Mouse (Mus musculus) CH12.LX (cell line): Measurements from ENCODE around the gene Fgd6. TPM values are rescaled to one million over a fixed set of nuclear protein-coding genes. Genes with fewer than 3 reads are reported as not detected.

Experiments
- DNase-seq: peaks from one replicate; pipeline ENCODE4 v3.0.0-alpha.2; 2013; ENCODE audit errors: extremely low read depth
- H3K27ac ChIP-seq: 2 replicates; pipeline ENCODE4 v1.5.1; 2012; ENCODE audit warnings: low read depth, mild to moderate bottlenecking, control low read depth, moderate library complexity; ENCODE audit not compliant: insufficient read depth
- H3K27me3 ChIP-seq: replicated peaks from 2 replicates; pipeline ENCODE3; 2012; ENCODE audit warnings: inconsistent platforms
- H3K36me3 ChIP-seq, 2 experiments: replicated peaks in 1 of 2; 2 replicates each; pipeline versions ENCODE3 to v1.6.1; 2012; ENCODE audit warnings: inconsistent platforms in 1 of 2, low read length in 1 of 2, mild to moderate bottlenecking in 1 of 2, mixed read lengths in 1 of 2, moderate library complexity in 1 of 2; ENCODE audit not compliant: control insufficient read depth in 1 of 2, insufficient read depth in 1 of 2
- H3K4me1 ChIP-seq, 2 experiments: 2 replicates each; pipeline ENCODE4 v1.6.1; 2012; ENCODE audit warnings: inconsistent platforms in 1 of 2, moderate library complexity in 1 of 2; ENCODE audit not compliant: insufficient read depth in 2 of 2, control insufficient read depth in 1 of 2
- H3K4me2 ChIP-seq: 2 replicates; pipeline ENCODE4 v1.6.1; 2012; ENCODE audit warnings: low read depth, mild to moderate bottlenecking, control low read depth; ENCODE audit not compliant: poor library complexity, insufficient read depth, severe bottlenecking
- H3K4me3 ChIP-seq, 3 experiments: fragments of 150-350 bp in 1 of 3; sonication (generic) in 1 of 3; replicated peaks in 1 of 3; 2 replicates each; pipeline versions ENCODE3 to v1.5.1; 2011 to 2012; ENCODE audit warnings: low read depth in 2 of 3, low read length in 2 of 3, mild to moderate bottlenecking in 2 of 3, moderate library complexity in 2 of 3, control low read depth in 1 of 3, improper control_type of control experiment in 1 of 3, inconsistent platforms in 1 of 3, mixed read lengths in 1 of 3; ENCODE audit not compliant: poor library complexity in 1 of 3
- H3K79me2 ChIP-seq: replicated peaks from 2 replicates; pipeline ENCODE4 v1.6.1; 2012; ENCODE audit warnings: mild to moderate bottlenecking, moderate library complexity; ENCODE audit not compliant: control insufficient read depth, poor library complexity, insufficient read depth, severe bottlenecking; ENCODE audit errors: extremely low read depth
- H3K9ac ChIP-seq: 2 replicates; pipeline ENCODE4 v1.6.1; 2012; ENCODE audit warnings: low read depth, mild to moderate bottlenecking, control low read depth, moderate library complexity; ENCODE audit not compliant: insufficient read depth
- H3K9me3 ChIP-seq: replicated peaks from 2 replicates; pipeline ENCODE3; 2012; ENCODE audit warnings: low read length, inconsistent platforms, mixed read lengths
- BHLHE40 ChIP-seq: IDR thresholded peaks from 2 replicates; pipeline ENCODE4 v1.6.1; 2011; ENCODE audit warnings: mild to moderate bottlenecking, low read depth, low read length, improper control_type of control experiment
- CHD1 ChIP-seq: IDR thresholded peaks from 2 replicates; pipeline ENCODE4 v1.6.1; 2012; ENCODE audit warnings: low read depth, low read length, improper control_type of control experiment, inconsistent platforms
- CHD2 ChIP-seq: IDR thresholded peaks from 2 replicates; pipeline ENCODE4 v1.6.1; 2011; ENCODE audit warnings: low read length, improper control_type of control experiment
- CTCF ChIP-seq, 2 experiments: IDR thresholded peaks in 1 of 2; conservative IDR thresholded peaks in 1 of 2; 2 replicates each; pipeline ENCODE4 v1.5.1; 2011 to 2012; ENCODE audit warnings: low read depth in 2 of 2, low read length in 2 of 2, improper control_type of control experiment in 1 of 2, inconsistent platforms in 1 of 2, mild to moderate bottlenecking in 1 of 2, moderate library complexity in 1 of 2
- E2F4 ChIP-seq: IDR thresholded peaks from 2 replicates; pipeline ENCODE4 v1.6.1; 2011; ENCODE audit warnings: low read depth, low read length, improper control_type of control experiment; ENCODE audit not compliant: insufficient replicate concordance
- ELF1 ChIP-seq: IDR thresholded peaks from 2 replicates; pipeline ENCODE4 v1.6.1; 2014; ENCODE audit warnings: low read depth, mild to moderate bottlenecking, inconsistent platforms, low read length, improper control_type of control experiment
- EP300 ChIP-seq: IDR thresholded peaks from 2 replicates; pipeline ENCODE4 v1.6.1; 2011; ENCODE audit warnings: low read length, improper control_type of control experiment
- ETS1 ChIP-seq: conservative IDR thresholded peaks from 2 replicates; pipeline ENCODE4 v1.6.1; 2012; ENCODE audit warnings: low read depth, mild to moderate bottlenecking, inconsistent platforms, low read length, improper control_type of control experiment, moderate library complexity
- IRF4 ChIP-seq: IDR thresholded peaks from 2 replicates; pipeline ENCODE4 v1.6.1; 2014; ENCODE audit warnings: low read depth, mild to moderate bottlenecking, inconsistent platforms, low read length, improper control_type of control experiment
- JUN ChIP-seq: IDR thresholded peaks from 2 replicates; pipeline ENCODE4 v1.6.1; 2011; ENCODE audit warnings: low read depth, mild to moderate bottlenecking, low read length, improper control_type of control experiment, moderate library complexity; ENCODE audit not compliant: insufficient read depth
- JUND ChIP-seq: conservative IDR thresholded peaks from 2 replicates; pipeline ENCODE4 v1.6.1; 2011; ENCODE audit warnings: low read depth, low read length, improper control_type of control experiment
- KAT2A ChIP-seq: IDR thresholded peaks from 2 replicates; pipeline ENCODE4 v1.6.1; 2012; ENCODE audit warnings: low read length, improper control_type of control experiment, inconsistent platforms; ENCODE audit not compliant: insufficient replicate concordance
- MAX ChIP-seq: IDR thresholded peaks from 2 replicates; pipeline ENCODE4 v1.6.1; 2011; ENCODE audit warnings: low read length, improper control_type of control experiment
- MAZ ChIP-seq: IDR thresholded peaks from 2 replicates; pipeline ENCODE4 v1.6.1; 2012; ENCODE audit warnings: low read depth, mild to moderate bottlenecking, inconsistent platforms, low read length, improper control_type of control experiment, moderate library complexity
- MEF2A ChIP-seq: IDR thresholded peaks from 2 replicates; pipeline ENCODE4 v1.6.1; 2014; ENCODE audit warnings: low read depth, mild to moderate bottlenecking, inconsistent platforms, low read length, improper control_type of control experiment, borderline replicate concordance
- MXI1 ChIP-seq: IDR thresholded peaks from 2 replicates; pipeline ENCODE4 v1.6.1; 2011; ENCODE audit warnings: mild to moderate bottlenecking, low read depth, low read length, improper control_type of control experiment
- NELFE ChIP-seq: IDR thresholded peaks from 2 replicates; pipeline ENCODE4 v1.6.1; 2011; ENCODE audit warnings: low read depth, low read length, improper control_type of control experiment
- POLR2AphosphoS2 ChIP-seq: IDR thresholded peaks from 2 replicates; pipeline ENCODE4 v1.6.1; 2011; ENCODE audit warnings: low read depth, low read length, improper control_type of control experiment
- SIN3A ChIP-seq: IDR thresholded peaks from 2 replicates; pipeline ENCODE4 v1.6.1; 2012; ENCODE audit warnings: low read length, improper control_type of control experiment, inconsistent platforms
- TBP ChIP-seq: conservative IDR thresholded peaks from 2 replicates; pipeline ENCODE4 v1.6.1; 2011; ENCODE audit warnings: low read depth, low read length, improper control_type of control experiment
- TCF12 ChIP-seq: IDR thresholded peaks from 2 replicates; pipeline ENCODE4 v1.6.1; 2014; ENCODE audit warnings: low read depth, mild to moderate bottlenecking, inconsistent platforms, low read length, improper control_type of control experiment
- UBTF ChIP-seq: IDR thresholded peaks from 2 replicates; pipeline ENCODE4 v1.6.1; 2012; ENCODE audit warnings: low read depth, mild to moderate bottlenecking, inconsistent platforms, low read length, improper control_type of control experiment, moderate library complexity
- USF1 ChIP-seq: IDR thresholded peaks from 2 replicates; pipeline ENCODE4 v1.6.1; 2014; ENCODE audit warnings: low read depth, mild to moderate bottlenecking, inconsistent platforms, low read length, improper control_type of control experiment
- ZC3H11A ChIP-seq: IDR thresholded peaks from 2 replicates; pipeline ENCODE4 v1.6.1; 2012; ENCODE audit warnings: low read depth, mild to moderate bottlenecking, inconsistent platforms, low read length, improper control_type of control experiment
- ZKSCAN1 ChIP-seq: IDR thresholded peaks from 2 replicates; pipeline ENCODE4 v1.6.1; 2012; ENCODE audit warnings: low read depth, inconsistent platforms, low read length, improper control_type of control experiment, borderline replicate concordance
- ZMIZ1 ChIP-seq: IDR thresholded peaks from 2 replicates; pipeline ENCODE4 v1.6.1; 2012; ENCODE audit warnings: low read depth, mild to moderate bottlenecking, inconsistent platforms, low read length, improper control_type of control experiment
- ZNF384 ChIP-seq: IDR thresholded peaks from 2 replicates; pipeline ENCODE4 v1.6.1; 2012; ENCODE audit warnings: low read depth, low read length, improper control_type of control experiment, inconsistent platforms
- dilution Hi-C: fragments of 300-500 bp; cut with MboI; formaldehyde crosslinking; loops from 2 replicates; pipeline ENCODE4 v1.14.3; 2020; ENCODE audit warnings: low sequenced_read_pairs; ENCODE audit not compliant: extremely low pct_unique_long_range_greater_than_20kb, extremely low pct_ligation_motif_present
- in situ Hi-C: fragments of 300-500 bp; cut with MboI; formaldehyde crosslinking; loops from 3 replicates; pipeline ENCODE4 v1.14.3; 2019; ENCODE audit warnings: low sequenced_read_pairs, low pct_ligation_motif_present, low pct_unique_long_range_greater_than_20kb, mixed read lengths
- polyA plus RNA-seq: library from polyadenylated mRNA; unstranded; fragments of >175 nt; gene quantifications from 2 replicates; pipeline ENCODE4 v1.2.1, GENCODE M21; 2012; ENCODE audit warnings: low read depth; ENCODE audit not compliant: insufficient read length
- total RNA-seq, 2 experiments: library from RNA; depleted of rRNA; stranded (reverse); fragments of 300-350 nt in 1 of 2; fragments of >200 nt in 1 of 2; gene quantifications; 2 replicates each; pipeline ENCODE4 v1.2.3; 2012 to 2014

The Fgd6 gene
- total and polyA plus RNA-seq, 3 experiments = 3.3 to 7.2 (median 5.0) TPM

DNA sequence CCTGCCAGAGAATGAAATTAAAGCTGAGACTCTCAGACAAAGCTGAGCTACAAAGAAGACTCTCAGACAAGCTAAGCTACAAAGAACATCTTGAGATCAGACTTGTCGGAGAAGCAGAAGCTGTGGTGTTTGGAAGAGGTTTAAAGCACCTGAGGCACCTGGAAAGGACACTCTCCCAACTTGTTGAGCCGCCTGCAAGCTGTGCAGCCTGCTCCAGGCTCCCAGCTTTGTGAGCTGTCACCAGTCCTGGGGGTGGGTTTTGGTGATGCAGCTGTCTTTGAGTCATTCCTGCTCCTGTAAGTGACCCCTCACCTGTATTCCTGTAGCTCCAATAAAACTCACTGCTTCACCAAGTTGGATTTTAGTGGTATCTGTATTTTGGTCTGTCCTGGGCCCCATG is 27.4 kb upstream of the Fgd6 start:
- in situ Hi-C loops (no loop called here), dilution Hi-C loops (no loop called here)
- H3K4me1 ChIP-seq = no peaks in the 10 kb centered on the region
- H3K4me3 ChIP-seq = no peak overlapping the region
- H3K9ac ChIP-seq = no peak overlapping the region
- peaks cover 11 to 43% of the 10 kb centered on the region in 2 experiments for H3K36me3 ChIP-seq
- no peak overlapping the region for H3K4me2 ChIP-seq
- no peak overlapping the region for H3K27ac ChIP-seq
- H3K79me2 ChIP-seq = peaks cover 5% of the 10 kb centered on the region; the same call in 1 of the 2 replicates
- H3K9me3 ChIP-seq = no peaks in the 10 kb centered on the region
- no peak for TF ChIP-seq ELF1
- no peak for TF ChIP-seq MEF2A
- no peak for TF ChIP-seq USF1
- TF ChIP-seq BHLHE40 = no peak
- TF ChIP-seq KAT2A = no peak
- no peak for TF ChIP-seq ZC3H11A
- TF ChIP-seq JUN = no peak
- TF ChIP-seq CTCF (conservative IDR thresholded peaks at IDR 0.05 in 1 of 2, IDR thresholded peaks at IDR 0.05 in 1 of 2; ENCODE audit: low read depth in 2 of 2, low read length in 2 of 2) = no peak
- TF ChIP-seq SIN3A = no peak
- TF ChIP-seq JUND = no peak
- TF ChIP-seq POLR2AphosphoS2 = no peak
- TF ChIP-seq MXI1 = no peak
- no peak for TF ChIP-seq ETS1
- no peak for TF ChIP-seq TBP
- no peak for TF ChIP-seq UBTF
- TF ChIP-seq MAX = no peak
- TF ChIP-seq CHD2 = no peak
- TF ChIP-seq ZKSCAN1 = no peak
- TF ChIP-seq ZMIZ1 = no peak
- DNase-seq = no peak
- no peaks in the 10 kb centered on the region for H3K27me3 ChIP-seq

GRCm38 (mm10) chr10:94009991-94010679 is 25.7 kb upstream of the Fgd6 start:
- peaks cover 9 to 34% of the 10 kb centered on the region in 2 experiments for H3K36me3 ChIP-seq

More at GRCm38 (mm10) chr10:94009991-94010679, 25.7 kb upstream of the Fgd6 start:
- dilution Hi-C loops (no loop called here), in situ Hi-C loops (no loop called here)
- Histone ChIP-seq H3K79me2 (peaks cover 5% of the 10 kb centered on the region; the same call in 1 of the 2 replicates), H3K27me3 (no peaks in the 10 kb centered on the region), H3K9me3 (no peaks in the 10 kb centered on the region), H3K9ac (no peak overlapping the region), H3K4me3 (no peak overlapping the region), H3K4me1 (no peaks in the 10 kb centered on the region)
- DNase-seq = no peak
- TF ChIP-seq TCF12 = no peak
- no peak for TF ChIP-seq JUND
- no peak for TF ChIP-seq MAX
- no peak for TF ChIP-seq MAZ
- no peak for TF ChIP-seq EP300
- TF ChIP-seq NELFE = no peak
- no peak for TF ChIP-seq IRF4
- no peak for TF ChIP-seq ZNF384
- TF ChIP-seq UBTF = no peak
- no peak for TF ChIP-seq E2F4
- no peak for TF ChIP-seq BHLHE40
- no peak for TF ChIP-seq CHD1
- TF ChIP-seq ETS1 = no peak
- TF ChIP-seq, all 38 proteins: peak for 0
- H3K27ac ChIP-seq = no peak overlapping the region
- no peak overlapping the region for H3K4me2 ChIP-seq
